Comparison of ENCODE assay signal across 9 mouse cellular contexts in genomic region chr1:59321880-59322836, GRCm38 (mm10).
DNase-seq lines count a peak whose midpoint lies in the region; ATAC-seq and TF ChIP-seq lines count a peak whose summit lies in the region.
"Had no signal": no experiment of that assay in that cellular context is flagged by ENCODE, and none has a peak within 500 bp of the region (broad histone marks: within the 10 kb centered on the region; RNA-seq: fewer than 3 reads in every experiment).

No protein-coding gene starts in this region.

- no peak overlapping the region for H3K4me2 ChIP-seq in intestine, embryonic 16.5 days (ENCODE audit: low read depth, low read length)
- no peak overlapping the region for H3K4me2 ChIP-seq in liver, embryonic 11.5 days
- no peak overlapping the region for H3K4me2 ChIP-seq in heart, embryonic 11.5 days
- H3K4me2 ChIP-seq: midbrain, embryonic 12.5 days had no signal

- intact Hi-C loops in gastrocnemius, adult 2 months (cut with DNase I), result no loop called here
- intact Hi-C loops in left cerebral cortex, postnatal 36 days (cut with DNase I), result no loop called here

- DNase-seq in gastrocnemius, adult 2 months, result peak; percentile 31
- DNase-seq in gastrocnemius, adult 18-20 months (ENCODE audit: low spot score), result no peak
- DNase-seq in Patski (ENCODE audit: low read depth, low spot score), result no peak
- DNase-seq in liver, embryonic 11.5 days (ENCODE audit: low spot score), result no peak
- no peak for DNase-seq in cerebellum, adult 18-20 months
- DNase-seq in left cerebral cortex, postnatal 36 days (ENCODE audit: low spot score in 2 of 2), result no peak

- no peaks in the 10 kb centered on the region for H3K9me3 ChIP-seq in intestine, embryonic 16.5 days (ENCODE audit: control insufficient read depth, low read length)
- H3K9me3 ChIP-seq in liver, embryonic 11.5 days (ENCODE audit: control insufficient read depth, low read length), result no peaks in the 10 kb centered on the region; the same call in 1 of the 2 replicates
- H3K9me3 ChIP-seq in heart, embryonic 11.5 days (replicated peaks; ENCODE audit: control insufficient read depth, low read length), result no peaks in the 10 kb centered on the region
- H3K9me3 ChIP-seq: midbrain, embryonic 12.5 days had no signal

- no peak overlapping the region for H3K4me3 ChIP-seq in gastrocnemius, adult 2 months
- H3K4me3 ChIP-seq in intestine, embryonic 16.5 days (ENCODE audit: low read length), result no peak overlapping the region
- no peak overlapping the region for H3K4me3 ChIP-seq in liver, embryonic 11.5 days (ENCODE audit: low read depth, low read length)
- H3K4me3 ChIP-seq in heart, embryonic 11.5 days (ENCODE audit: low read depth, low read length), result no peak overlapping the region
- H3K4me3 ChIP-seq: midbrain, embryonic 12.5 days had no signal

- H3K27ac ChIP-seq in gastrocnemius, adult 2 months, result peak overlapping the region; percentile 51; the same call in 1 of the 2 replicates
- H3K27ac ChIP-seq in intestine, embryonic 16.5 days (ENCODE audit: low read length), result peak overlapping the region; percentile 2; the same call in 1 of the 2 replicates
- H3K27ac ChIP-seq in liver, embryonic 11.5 days (ENCODE audit: low read depth, low read length), result peak overlapping the region; percentile 71
- no peak overlapping the region for H3K27ac ChIP-seq in heart, embryonic 11.5 days (ENCODE audit: low read depth, low read length)
- H3K27ac ChIP-seq: midbrain, embryonic 12.5 days had no signal

- in situ Hi-C loops in Patski (cut with MboI; ENCODE audit: low pct_unique_long_range_greater_than_20kb), result no loop called here

- CTCF ChIA-PET in Patski (lab: Charles Lee), result interaction anchor here (0.8 to 1.3 kb wide), 5 partner anchors 11 to 301 kb away, joined by 3 read pairs; no protein-coding TSS in a partner anchor

- 48% methylated on average over 9 of the region's 9 CpGs for WGBS in intestine, embryonic 16.5 days
- 54% methylated on average over 9 of the region's 9 CpGs for WGBS in liver, embryonic 11.5 days
- WGBS in heart, embryonic 11.5 days (ENCODE audit: insufficient replicate concordance), result 50% methylated on average over 9 of the region's 9 CpGs

- no peaks in the 10 kb centered on the region for H3K27me3 ChIP-seq in Patski
- H3K27me3 ChIP-seq in intestine, embryonic 16.5 days (replicated peaks; ENCODE audit: control insufficient read depth, insufficient read depth, low read length), result no peaks in the 10 kb centered on the region
- H3K27me3 ChIP-seq in liver, embryonic 11.5 days (replicated peaks; ENCODE audit: control insufficient read depth, insufficient read depth, low read length), result no peaks in the 10 kb centered on the region
- H3K27me3 ChIP-seq in heart, embryonic 11.5 days (ENCODE audit: control insufficient read depth, insufficient read depth, low read length), result peaks cover 3% of the 10 kb centered on the region; the same call in 1 of the 2 replicates

- no peaks in the 10 kb centered on the region for H3K36me3 ChIP-seq in intestine, embryonic 16.5 days (ENCODE audit: control insufficient read depth, insufficient read depth, low read length)
- H3K36me3 ChIP-seq in liver, embryonic 11.5 days (ENCODE audit: control insufficient read depth, insufficient read depth, low read length), result no peaks in the 10 kb centered on the region
- H3K36me3 ChIP-seq in heart, embryonic 11.5 days (ENCODE audit: control insufficient read depth, insufficient read depth, low read length), result no peaks in the 10 kb centered on the region
- H3K36me3 ChIP-seq: midbrain, embryonic 12.5 days had no signal

- H3K4me1 ChIP-seq in intestine, embryonic 16.5 days (ENCODE audit: control insufficient read depth, insufficient read depth, low read length), result peaks cover 19% of the 10 kb centered on the region
- H3K4me1 ChIP-seq in liver, embryonic 11.5 days (replicated peaks; ENCODE audit: control insufficient read depth, insufficient read depth, low read length), result peaks cover 14% of the 10 kb centered on the region
- H3K4me1 ChIP-seq in heart, embryonic 11.5 days (ENCODE audit: control insufficient read depth, insufficient read depth, low read length), result peaks cover 12% of the 10 kb centered on the region

- TF ChIP-seq CTCF in gastrocnemius, adult 2 months (IDR thresholded peaks at IDR 0.05), result no peak
- TF ChIP-seq CTCF in Patski (IDR thresholded peaks at IDR 0.05), result no peak

- ATAC-seq in Patski, result peak; percentile 44
- no peak for ATAC-seq in intestine, embryonic 16.5 days
- no peak for ATAC-seq in liver, embryonic 11.5 days (replicated peaks; ENCODE audit: low FRiP score)
- ATAC-seq in heart, embryonic 11.5 days (replicated peaks; ENCODE audit: insufficient number of reproducible peaks, low FRiP score, low TSS enrichment), result no peak

- no peak overlapping the region for H3K9ac ChIP-seq in intestine, embryonic 16.5 days (ENCODE audit: low read depth, low read length)
- H3K9ac ChIP-seq in liver, embryonic 11.5 days (ENCODE audit: low read depth, low read length), result no peak overlapping the region
- H3K9ac ChIP-seq in heart, embryonic 11.5 days (ENCODE audit: low read depth, low read length), result no peak overlapping the region
- H3K9ac ChIP-seq: midbrain, embryonic 12.5 days had no signal

- POLR2A ChIA-PET in Patski (lab: Charles Lee), result interaction anchor here (0.7 kb wide), 1 partner anchor 327 kb away, joined by 4 read pairs; no protein-coding TSS in a partner anchor
